Mouse (Mus musculus): ENCODE data around the gene Kmt5c.

Kmt5c gene

DNA sequence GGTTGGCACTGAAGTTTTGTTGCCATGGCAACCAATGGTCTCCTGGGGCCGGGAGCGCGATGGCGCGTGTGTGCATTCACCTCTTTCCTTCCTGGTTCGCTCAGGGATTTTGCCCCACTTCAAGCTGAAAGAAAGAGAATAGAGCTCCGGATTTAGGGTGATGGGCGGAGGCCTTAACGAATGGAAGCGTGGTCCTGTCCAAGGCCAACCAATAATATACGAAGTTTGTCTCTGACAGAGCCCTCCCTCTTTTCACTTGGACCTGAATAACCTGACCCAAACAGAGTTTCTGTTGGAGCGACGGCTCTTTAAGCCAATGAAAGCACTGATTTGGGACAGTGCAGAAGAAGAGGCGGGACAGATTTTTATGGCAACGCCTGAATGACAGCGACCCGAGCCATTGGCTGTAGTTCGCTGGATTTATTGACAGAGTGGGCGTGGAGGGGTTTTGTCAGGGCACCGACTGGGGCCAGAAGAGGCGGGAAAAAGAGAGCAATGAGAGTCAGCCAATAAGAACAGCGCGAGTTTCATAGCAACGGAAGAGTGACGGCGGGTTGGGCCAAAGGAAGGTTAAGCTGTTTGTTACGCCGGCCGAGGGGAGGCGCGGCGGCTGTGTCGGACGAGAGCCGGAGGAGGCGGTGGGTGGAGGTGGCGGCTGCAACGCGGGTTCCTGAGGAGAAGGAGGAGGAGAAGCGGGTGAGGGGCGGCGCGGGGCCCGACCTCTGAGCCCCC, at the start of gene Kmt5c:
Gene Kmt5c (plus strand): TSS at position 572 of the 732 bp plus-strand sequence.
- peak; percentile 94 for DNase-seq (ENCODE audit: low spot score)

DNA sequence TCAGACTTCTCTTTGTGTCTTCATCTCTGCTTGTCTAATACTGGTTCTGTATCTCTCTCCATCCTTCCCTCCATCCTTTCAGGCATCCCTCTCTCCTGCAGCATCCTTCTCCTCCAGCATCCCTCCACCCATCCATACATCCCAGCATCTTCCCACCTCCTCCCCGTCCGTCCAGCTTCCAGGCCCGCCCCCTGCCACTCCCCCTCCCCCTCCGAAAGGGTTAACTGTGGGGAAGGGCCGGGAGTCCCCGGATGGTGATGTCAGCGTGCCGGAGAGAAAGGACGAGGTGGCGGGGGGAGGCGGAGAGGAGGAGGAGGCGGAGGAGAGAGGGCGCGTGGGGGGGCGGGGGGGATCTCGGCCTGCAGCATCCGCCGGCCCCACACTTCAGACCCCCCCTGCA, 49.5 kb upstream of the Kmt5c start, which contains the start of gene Brsk1:
Gene Brsk1 (plus strand): TSS at position 218 of the 400 bp plus-strand sequence.
- DNase-seq (ENCODE audit: low spot score): peak; percentile 34

DNA sequence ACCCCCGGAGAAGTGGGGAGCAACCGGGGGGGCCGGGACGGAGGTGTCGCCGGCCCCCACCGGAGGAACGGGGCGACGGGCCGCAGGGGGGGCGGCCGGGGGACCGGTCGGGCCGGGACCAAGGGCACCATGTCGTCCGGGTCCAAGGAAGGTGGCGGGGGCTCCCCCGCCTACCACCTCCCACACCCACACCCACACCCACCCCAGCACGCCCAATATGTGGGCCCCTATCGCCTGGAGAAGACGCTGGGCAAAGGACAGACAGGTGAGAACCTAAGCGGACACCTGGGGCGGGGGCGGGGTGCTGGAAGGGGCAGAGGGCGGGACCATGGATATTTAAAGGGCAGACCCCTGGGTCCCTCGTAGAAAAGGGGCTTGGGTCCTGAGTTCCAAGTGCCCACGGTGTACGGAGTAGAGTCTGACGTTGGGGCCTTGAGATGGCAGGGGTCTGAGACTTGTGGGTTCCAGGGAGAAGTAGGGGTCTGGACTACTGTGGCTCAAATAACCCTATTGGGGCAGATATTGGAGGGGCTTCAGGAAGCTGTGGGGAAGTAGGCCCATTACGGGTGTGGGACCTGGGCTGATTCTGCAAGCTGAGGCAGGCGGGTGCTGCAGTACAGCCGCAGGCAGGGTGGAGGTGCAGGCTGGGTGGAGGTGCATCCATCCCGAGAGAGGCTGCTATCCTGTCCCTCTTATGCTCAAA, 48.8 kb upstream of the Kmt5c start:
- no peak for DNase-seq (ENCODE audit: low spot score)

DNA sequence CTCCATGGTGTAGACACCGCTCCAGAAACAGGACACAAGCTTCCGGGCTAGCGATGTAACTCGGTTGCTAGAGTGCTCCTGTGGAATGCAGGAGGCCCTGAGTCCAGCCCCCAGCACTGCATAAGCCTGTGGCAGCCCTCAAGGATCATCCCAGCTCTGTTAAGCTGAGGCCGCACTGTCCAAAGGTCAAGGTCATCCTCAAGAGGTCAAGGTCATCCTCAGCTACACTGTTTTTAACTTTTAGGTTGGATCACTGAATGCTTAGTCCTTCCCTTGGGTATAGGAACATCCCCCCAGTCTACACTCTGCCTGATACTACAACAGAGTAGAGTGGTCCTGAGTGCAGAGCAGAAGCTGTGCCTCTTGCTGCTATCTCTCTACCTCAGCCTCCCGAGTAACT, 46.9 kb upstream of the Kmt5c start:
- DNase-seq (ENCODE audit: low spot score): no peak

DNA sequence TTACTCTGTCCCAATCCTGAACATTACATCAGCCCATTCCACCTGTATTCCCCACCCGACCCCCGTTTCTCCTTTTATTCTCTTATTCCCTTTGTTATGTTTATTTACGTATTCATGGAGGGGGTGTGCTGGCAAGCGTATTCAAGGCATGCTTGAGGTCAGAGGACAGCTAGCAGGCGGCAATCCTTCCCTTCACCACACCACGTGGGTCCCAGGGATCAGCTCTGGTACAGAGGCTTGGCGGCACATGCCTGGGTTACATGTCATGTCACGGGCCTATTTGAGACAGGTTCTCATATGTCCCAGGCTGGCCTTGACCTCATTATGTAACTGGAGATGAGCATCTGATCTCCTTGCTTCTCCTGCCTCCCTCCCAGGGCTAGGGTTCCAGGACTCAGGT, 37.6 kb upstream of the Kmt5c start:
- no peak for DNase-seq (ENCODE audit: low spot score)

DNA sequence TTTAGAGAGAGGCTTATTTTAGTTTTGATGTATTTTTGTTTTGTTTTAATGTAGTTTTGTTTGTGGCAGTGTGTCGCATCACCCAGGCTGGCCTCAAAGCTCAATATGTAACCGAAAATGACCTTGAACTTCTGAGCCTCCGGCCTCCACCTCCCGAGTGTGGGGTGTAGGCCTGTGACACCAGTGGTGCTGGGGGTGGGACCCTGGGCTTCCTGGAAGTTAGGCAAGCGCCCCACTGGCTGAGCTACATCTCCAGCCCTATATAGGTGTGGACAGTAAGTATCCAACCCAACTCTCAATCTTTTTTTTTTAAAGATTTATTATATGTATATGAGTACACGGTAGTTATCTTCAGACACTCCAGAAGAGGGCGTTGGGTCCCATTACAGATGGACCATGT, 36.7 kb upstream of the Kmt5c start:
- DNase-seq (ENCODE audit: low spot score): no peak

DNA sequence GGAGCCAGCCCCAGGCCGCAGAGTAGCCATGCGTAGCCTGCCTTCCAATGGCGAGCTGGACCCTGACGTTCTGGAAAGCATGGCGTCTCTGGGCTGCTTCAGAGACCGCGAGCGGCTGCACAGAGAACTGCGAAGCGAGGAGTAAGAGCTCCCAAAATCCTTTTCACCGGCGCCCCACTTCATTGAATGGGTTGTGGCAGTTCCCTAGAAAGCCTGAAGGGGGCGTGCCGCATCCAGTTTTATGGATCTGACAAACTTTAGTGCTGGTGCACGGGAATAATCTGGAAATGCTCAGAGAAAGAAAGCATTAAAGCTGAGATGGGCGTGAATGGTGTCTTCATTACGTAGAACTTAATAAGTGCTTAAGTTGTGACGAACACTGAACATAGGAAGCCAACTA, 34.8 kb upstream of the Kmt5c start:
- DNase-seq (ENCODE audit: low spot score): no peak

DNA sequence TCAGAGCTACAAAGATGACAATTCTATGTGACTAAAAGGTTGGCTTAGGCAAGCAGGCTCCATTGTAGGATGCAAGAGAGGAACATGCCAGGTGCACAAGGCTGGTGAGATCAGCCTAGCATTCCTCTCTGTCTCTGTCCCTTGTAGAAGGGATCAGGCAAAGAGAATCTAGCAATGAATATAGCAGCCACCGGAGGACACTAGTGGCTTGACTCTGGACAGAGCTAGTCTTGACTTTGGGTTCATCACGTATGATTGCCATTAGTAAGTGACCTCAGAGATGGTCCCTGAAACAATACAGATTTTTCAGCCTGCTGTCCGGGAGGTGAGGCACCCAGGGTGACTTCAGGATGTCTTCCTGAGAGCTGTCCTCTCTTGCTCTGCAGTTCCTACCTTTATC, 27.3 kb upstream of the Kmt5c start:
- no peak for DNase-seq (ENCODE audit: low spot score)

DNA sequence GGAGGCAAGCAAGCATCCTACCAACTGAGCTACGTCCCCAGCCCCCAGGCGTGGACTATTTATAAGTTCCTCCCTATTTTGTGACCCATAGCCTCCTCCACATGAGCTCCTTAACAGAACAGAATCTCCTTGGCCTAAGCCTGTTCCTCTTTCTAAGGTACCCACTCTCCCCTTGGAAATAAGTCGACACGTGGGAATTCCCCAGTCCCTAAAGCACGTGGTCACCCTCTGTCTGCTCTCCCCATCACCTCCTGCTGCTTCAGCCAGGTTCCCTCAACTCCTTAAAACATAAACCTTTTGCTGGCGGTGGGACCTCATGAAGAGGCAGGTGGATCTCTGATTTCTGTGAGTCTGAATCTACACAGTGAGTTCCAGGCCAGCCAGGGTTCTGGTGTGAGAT, 23.0 kb upstream of the Kmt5c start:
- no peak for DNase-seq (ENCODE audit: low spot score)

DNA sequence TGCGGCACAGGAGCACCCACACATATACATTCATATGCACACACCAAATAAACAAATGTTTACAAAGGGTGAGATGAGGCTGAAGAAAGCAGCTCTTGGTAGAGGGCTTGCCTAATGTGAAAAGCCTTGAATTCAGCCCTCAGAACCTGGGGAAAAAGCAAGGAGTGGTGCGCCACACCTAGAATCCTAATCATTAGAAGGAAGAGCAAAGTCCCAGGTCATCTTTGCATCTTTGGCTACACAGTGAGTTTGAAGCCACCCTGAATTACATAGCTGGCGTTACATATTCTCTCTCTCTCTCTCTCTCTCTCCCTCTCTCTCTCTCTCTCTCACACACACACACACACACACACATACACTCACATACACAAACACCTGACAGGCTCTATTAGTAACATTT, 20.6 kb upstream of the Kmt5c start:
- DNase-seq (ENCODE audit: low spot score): no peak

DNA sequence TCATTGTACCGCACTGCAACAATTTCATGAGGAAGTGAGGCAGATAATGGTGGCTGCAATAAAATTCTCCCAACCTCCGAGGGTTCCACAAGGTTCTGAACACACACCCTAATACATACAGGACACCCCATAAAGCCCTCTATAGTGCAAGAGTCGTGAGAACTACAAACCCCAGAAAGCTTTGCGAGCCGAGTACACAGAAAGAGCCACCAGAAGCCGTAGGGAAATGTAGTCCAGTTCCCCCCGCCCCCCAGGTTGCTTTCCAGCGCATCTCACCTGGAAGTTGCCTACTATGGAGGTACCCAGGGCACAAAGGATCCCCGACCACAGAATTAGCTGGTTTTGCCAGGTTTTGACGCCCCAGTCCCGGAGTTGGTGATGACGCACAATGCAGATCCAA, 16.4 kb upstream of the Kmt5c start:
- DNase-seq (ENCODE audit: low spot score): no peak

DNA sequence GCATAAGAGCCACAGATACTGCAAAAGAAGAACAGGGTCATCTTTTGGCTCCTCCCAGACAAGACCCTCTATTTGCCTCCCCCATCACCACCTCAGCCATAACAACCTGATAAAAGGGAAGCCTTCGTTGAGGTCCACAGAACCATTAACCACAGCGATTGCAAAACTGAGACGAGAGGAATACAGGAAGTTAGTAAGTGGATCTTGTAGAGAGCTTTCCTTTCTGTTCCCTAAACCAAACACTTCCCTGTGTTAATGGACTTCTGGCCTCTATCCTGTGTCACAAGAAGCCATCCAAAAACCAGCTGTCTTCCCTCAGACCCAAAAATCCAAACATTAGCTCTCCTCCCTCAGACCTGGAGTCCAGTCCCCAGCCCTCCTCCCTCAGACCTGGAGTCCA, 15.6 kb upstream of the Kmt5c start:
- DNase-seq (ENCODE audit: low spot score): no peak

DNA sequence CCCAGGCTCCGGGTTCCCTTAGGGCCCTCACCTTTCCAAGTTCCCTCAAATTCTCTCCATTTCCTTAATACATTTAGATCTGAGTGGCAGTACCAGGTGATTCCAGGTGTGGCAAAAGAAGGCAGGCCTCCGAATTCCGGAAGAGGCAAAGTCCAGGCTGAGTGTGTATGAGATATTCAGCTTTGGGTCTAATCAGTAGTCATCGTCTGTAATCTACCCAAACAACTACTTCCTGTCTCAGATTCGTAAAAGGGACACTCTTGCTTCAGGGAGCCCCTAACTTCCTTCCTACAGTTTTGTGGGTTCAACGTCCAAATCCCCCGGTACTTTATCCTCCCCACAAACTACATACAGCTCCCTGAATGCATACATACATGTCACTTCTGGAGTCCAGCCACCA, 14.7 kb upstream of the Kmt5c start, which contains the start of gene Tmem150b:
Gene Tmem150b (minus strand): TSS at position 81 of the 400 bp plus-strand sequence.
- DNase-seq (ENCODE audit: low spot score): no peak

DNA sequence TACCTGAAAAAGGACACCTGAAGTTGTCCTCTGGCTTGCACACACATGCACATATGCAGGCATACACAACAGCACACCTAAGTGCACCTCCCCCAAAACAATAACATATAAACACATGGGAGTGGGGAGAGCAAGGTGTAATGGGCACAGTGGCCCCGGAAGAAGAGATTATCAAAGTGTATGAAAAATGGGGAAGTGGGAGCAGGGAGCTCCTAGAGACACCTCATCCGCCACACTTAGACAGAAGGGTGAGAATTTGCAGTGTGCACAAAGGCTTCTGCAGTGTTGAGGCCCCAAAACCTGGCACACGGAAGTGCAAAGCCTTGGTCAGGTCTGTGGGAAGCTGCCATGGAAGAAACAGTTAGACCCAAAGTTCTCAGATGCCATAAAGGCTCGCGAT, 8.8 kb upstream of the Kmt5c start:
- DNase-seq (ENCODE audit: low spot score): no peak

DNA sequence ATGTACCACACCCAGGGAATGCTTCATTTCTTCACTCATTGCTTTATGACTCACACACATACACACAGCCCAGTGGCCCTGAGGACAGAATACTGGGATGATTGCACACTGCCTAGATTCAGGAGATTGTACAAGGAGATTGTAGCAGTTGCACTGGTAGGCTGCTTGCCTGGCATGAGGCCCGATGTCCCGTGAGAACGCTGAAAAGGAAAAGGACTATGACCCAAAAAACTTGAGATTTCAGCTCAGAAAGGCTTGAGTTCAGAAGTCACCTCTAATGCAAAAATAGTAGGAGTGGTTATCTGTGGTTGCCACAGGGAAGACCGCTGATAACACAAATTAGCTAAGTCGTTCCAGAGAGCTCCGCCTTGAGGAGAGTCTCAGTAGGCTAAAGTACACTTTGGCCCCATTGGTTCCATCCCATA, 6.9 kb upstream of the Kmt5c start:
- DNase-seq (ENCODE audit: low spot score): no peak

DNA sequence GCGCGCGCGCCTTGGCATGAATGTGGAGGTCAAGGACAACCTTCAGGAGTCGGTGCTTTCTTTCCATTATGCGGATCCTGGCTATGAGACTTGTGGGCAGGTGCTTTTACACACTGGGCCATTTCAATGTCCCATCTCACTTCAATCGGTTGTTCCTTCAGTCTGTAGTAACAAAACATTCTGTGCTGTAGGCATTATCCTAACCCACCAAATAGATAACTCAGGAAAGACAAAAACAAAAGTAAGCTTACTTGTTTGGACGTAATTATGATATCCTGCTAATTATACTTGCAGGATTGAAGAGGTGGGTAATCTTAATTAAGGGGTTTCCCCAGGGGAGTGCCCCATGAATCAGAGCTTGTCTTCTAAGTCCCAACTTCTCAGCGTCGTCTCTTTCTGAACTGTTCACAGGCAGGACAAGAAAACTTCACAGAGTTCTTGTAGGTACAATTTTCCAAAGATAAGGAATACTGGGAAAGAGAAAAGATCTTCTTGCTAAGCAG, 823 bp upstream of the Kmt5c start:
- DNase-seq (ENCODE audit: low spot score): no peak

DNA sequence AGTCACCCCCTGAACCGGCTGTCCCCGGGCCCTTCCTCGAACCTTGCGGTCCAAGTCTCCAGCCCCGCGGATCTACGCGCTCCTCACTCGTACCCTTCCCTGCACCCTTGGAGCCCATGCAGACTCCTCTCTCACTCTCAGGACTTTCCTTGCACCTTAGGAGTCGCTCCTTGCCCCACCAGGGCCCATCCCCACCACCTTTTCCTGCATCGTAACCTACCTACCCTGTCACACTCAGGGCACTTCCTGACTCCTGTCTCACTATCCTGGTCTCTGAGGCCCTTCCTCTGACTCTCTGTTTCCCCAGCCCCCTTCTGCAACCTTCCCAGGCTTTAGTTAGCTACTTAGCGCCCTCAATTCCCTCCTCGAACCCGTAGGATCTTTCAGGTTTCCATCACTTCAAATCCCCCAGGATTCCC, 403 bp downstream of the Kmt5c start:
- no peak for DNase-seq (ENCODE audit: low spot score)

DNA sequence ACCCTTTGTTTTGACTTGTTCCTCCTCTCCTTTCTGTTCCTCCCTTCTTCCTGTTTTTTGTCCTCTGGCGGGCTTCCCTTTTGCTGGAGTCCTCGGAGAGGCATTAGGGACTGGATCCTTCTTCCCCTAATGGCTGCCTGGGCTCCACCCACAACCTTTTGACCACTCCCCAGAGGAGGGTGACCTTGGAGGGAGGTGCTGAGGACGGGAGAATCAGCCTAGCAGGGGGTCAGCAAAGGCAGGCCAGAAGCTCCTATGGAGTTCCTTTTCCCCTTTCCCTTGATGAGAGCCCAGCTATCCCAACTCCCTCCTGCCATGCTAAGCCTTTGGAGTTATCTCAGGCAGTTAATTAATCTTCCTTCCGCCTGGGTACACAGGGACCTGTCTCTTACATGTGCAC, 1.2 kb downstream of the Kmt5c start:
- no peak for DNase-seq (ENCODE audit: low spot score)

DNA sequence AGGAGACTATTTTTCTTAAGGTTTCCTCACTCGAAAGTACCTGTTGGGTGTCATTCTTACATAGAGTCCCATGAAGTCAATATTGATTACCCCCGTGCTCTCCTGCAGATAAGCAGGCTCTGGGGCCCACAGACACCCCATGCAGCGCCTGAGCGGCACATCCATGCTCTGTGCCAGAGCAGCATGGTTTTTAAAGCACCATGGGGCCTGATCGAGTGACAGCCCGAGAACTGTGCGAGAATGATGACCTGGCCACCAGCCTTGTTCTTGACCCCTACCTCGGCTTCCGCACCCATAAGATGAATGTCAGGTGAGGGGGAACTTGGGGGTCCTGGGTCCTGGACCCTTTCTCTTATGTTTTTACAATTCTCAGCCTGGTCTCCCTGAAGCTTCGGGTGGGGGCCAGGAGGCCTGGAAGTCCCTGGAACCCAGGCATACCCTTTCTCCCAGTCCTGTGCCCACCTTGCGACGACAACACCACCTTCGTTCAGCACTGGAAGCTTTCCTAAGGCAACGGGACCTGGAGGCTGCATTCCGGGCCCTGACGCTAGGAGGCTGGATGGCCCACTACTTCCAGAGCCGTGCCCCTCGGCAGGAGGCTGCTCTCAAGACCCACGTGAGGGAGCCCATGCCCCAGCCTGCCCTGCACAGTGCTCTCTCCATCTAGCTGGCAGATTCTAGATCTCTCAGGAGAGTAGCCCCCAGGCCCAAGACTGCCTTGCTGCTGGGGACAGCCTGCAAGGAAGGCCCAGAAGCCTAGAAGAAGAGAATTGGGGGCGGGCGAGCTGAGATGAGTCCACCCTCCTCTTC, 2.0 kb downstream of the Kmt5c start:
- no peak for DNase-seq (ENCODE audit: low spot score)

DNA sequence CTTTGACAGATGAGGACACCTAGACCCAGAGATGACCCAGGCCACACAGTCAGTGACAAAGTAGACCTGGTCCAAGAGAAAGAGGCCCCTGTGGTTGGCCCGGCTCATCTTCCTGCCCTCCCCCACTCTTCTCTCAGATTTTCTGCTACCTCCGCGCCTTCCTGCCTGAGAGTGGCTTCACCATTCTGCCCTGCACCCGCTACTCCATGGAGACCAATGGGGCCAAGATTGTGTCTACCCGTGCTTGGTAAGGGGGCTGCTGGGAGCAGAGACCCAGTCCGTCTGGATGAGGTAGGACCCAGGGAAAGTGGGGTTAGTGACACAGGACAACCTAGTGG, 2.5 kb downstream of the Kmt5c start:
- DNase-seq (ENCODE audit: low spot score): no peak

DNA sequence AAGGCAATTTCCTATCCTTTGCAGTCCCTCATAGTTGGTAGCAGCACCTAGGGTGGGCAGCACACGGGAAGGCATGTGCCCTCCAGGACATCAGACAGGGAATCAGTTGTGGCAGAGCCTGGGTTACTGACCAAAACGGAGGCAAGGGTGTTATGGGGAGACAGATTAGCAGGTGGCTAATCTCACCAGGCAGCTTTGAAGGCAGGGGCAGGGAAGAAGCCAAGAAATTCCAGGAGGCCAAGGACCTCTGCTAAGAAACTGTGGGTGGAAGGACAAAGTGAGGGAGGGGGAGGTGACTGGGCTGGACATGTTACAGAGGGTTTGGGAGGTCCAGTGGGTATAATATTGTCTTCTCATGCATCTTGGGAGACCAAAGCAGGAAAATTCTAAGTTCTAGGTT, 3.4 kb downstream of the Kmt5c start:
- no peak for DNase-seq (ENCODE audit: low spot score)

DNA sequence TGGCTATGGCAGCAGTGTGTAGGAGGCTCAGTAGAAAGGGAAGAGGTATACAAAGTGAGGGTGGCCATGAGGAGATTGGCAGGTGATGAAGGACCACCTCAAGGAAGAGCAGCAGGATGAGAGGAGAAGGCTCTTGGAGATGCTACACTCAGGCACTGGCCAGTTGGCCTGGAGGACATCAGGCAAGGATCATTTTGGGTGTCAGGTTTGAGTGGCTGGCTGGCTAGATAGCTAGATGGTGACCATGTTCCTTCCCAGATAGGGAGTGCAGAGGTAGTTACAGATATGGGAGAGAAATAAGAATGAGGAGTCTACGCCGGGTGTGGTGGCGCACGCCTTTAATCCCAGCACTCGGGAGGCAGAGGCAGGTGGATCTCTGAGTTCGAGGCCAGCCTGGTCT, 5.0 kb downstream of the Kmt5c start:
- no peak for DNase-seq (ENCODE audit: low spot score)
